Comparison of ENCODE assay signal across 10 mouse cellular contexts in genomic region chr3:97933251-97933650, GRCm38 (mm10). TPM values are rescaled to one million over a fixed set of nuclear protein-coding genes. Genes with fewer than 3 reads are reported as not detected.
DNase-seq lines count a peak whose midpoint lies in the region; ATAC-seq lines count a peak whose summit lies in the region.
"Had no signal": no experiment of that assay in that cellular context is flagged by ENCODE, and none has a peak within 500 bp of the region (broad histone marks: within the 10 kb centered on the region; RNA-seq: fewer than 3 reads in every experiment).

No protein-coding gene starts in this region.

- WGBS in heart, embryonic 10.5 days, result 23% methylated on average over 6 of the region's 6 CpGs

- H3K4me3 ChIP-seq in heart, embryonic 10.5 days, result 0 out of 2 replicates have a peak overlapping the region, but pooled peaks have one; percentile 16
- H3K4me3 ChIP-seq: hindbrain, embryonic 15.5 days; lung, embryonic 15.5 days had no signal

- no peaks in the 10 kb centered on the region for H3K36me3 ChIP-seq in heart, embryonic 10.5 days
- H3K36me3 ChIP-seq: hindbrain, embryonic 15.5 days; lung, embryonic 15.5 days had no signal

- ATAC-seq in CD4-positive, CD25-positive, alpha-beta regulatory T cell, adult 4 months, result peak; percentile 46
- ATAC-seq in inflammation-experienced regulatory T-cells, adult 6 months, result peak; percentile 27
- ATAC-seq in neutrophil, adult 5-6 weeks (ENCODE audit: extremely low read depth, insufficient number of reproducible peaks, low FRiP score, poor library complexity, severe bottlenecking), result peak; percentile 53

- no peaks in the 10 kb centered on the region for H3K9me3 ChIP-seq in heart, embryonic 10.5 days
- H3K9me3 ChIP-seq: hindbrain, embryonic 15.5 days; lung, embryonic 15.5 days had no signal

- DNase-seq in heart, embryonic 10.5 days (ENCODE audit: low spot score), result no peak
- no peak for DNase-seq in heart, adult 8-10 months (ENCODE audit: low spot score)
- no peak for DNase-seq in frontal cortex, postnatal 10 days (ENCODE audit: low spot score in 2 of 2)
- DNase-seq in cerebellum, adult 18-20 months, result no peak
- DNase-seq in left cerebral cortex, postnatal 14 days (ENCODE audit: low spot score in 2 of 2), result no peak

- H3K27me3 ChIP-seq in heart, embryonic 10.5 days (ENCODE audit: insufficient read depth, poor library complexity, severe bottlenecking), result peaks cover 5% of the 10 kb centered on the region; the same call in 1 of the 2 replicates
- H3K27me3 ChIP-seq: hindbrain, embryonic 15.5 days had no signal

- intact Hi-C loops in left cerebral cortex, postnatal 14 days (cut with DNase I), result loop anchor here (5.0 kb wide), 1 partner anchor 79 kb away; the partner anchor contains the start of gene Notch2

- H3K27ac ChIP-seq in heart, embryonic 10.5 days, result peak overlapping the region; percentile 24; the same call in 1 of the 2 replicates
- H3K27ac ChIP-seq: hindbrain, embryonic 15.5 days; lung, embryonic 15.5 days had no signal

- H3K4me1 ChIP-seq in heart, embryonic 10.5 days, result peaks cover 30% of the 10 kb centered on the region

RNA-seq across cellular contexts. Expression of gene Sec22b, which starts 32.3 kb away (rescaled TPM):
- 140 and 154 TPM in 2 replicates for polyA plus RNA-seq in heart, embryonic 10.5 days (2016; fragmentation: Nextera tagmentation; extraction: Ambion mirVana)
- 10 to 100 TPM; 43.2 to 56.8 (median 53.3) TPM for total RNA-seq in heart, adult 8-10 months (2022)
- 10 to 100 TPM; 80.3 to 83.7 TPM for polyA plus RNA-seq in CD4-positive, CD25-positive, alpha-beta regulatory T cell, adult 4 months (2017; shearing (Covaris generic))
- polyA plus RNA-seq in inflammation-experienced regulatory T-cells, adult 6 months (2017; shearing (Covaris generic)), result 100 to 1,000 TPM in 1 of 3 experiments, 10 to 100 TPM in 2; 74.0 to 102 (median 82.1) TPM
- 35.7 and 42.1 TPM in 2 replicates for total RNA-seq in neutrophil, adult 5-6 weeks (2017)
- 10 to 100 TPM; 69.4 to 69.5 TPM for total RNA-seq in left cerebral cortex, postnatal 14 days (2021)

RNA-seq across cellular contexts. Expression of gene Pde4dip, which starts 44.7 kb away (rescaled TPM):
- 42.0 and 84.8 TPM in 2 replicates for polyA plus RNA-seq in heart, embryonic 10.5 days (2016; fragmentation: Nextera tagmentation; extraction: Ambion mirVana)
- 1,000 to 10,000 TPM; 1,836 to 2,320 (median 2,004) TPM for total RNA-seq in heart, adult 8-10 months (2022)
- 10 to 100 TPM in 1 of 2 experiments, 1 to 10 TPM in 1; 7.5 to 10.3 TPM for polyA plus RNA-seq in CD4-positive, CD25-positive, alpha-beta regulatory T cell, adult 4 months (2017; shearing (Covaris generic))
- 10 to 100 TPM in 2 of 3 experiments, 1 to 10 TPM in 1; 9.1 to 13.1 (median 11.2) TPM for polyA plus RNA-seq in inflammation-experienced regulatory T-cells, adult 6 months (2017; shearing (Covaris generic))
- total RNA-seq in neutrophil, adult 5-6 weeks (2017), result 16.8 and 18.7 TPM in 2 replicates
- 100 to 1,000 TPM; 243 to 274 TPM for total RNA-seq in left cerebral cortex, postnatal 14 days (2021)

Comparison
In these comparisons a context has a peak if more than half of its experiments do, and no peak if none do; other contexts are left out.
1. RNA of gene Pde4dip, which starts 44.7 kb away (total RNA-seq): 1,836 to 2,320 TPM in heart, adult 8-10 months and 243 to 274 TPM in left cerebral cortex, postnatal 14 days; 16.8 to 18.7 TPM in neutrophil, adult 5-6 weeks; every median in the first group is over 10 times any median in the second.
2. Peak in every context shown above with its lines, with median percentiles within 50 percentile points of each other: ATAC-seq.